Mouse (Mus musculus) v-Abl transformed pro-B cells (cell line): ENCODE measurements at regions not wholly inside any gene's neighbourhood (a gene's known extent, or its start where the extent isn't known, plus 50 kb on each side); places are given as distances from the start of the nearest gene placed in this dataset.

ENCODE experiments used
- in situ Hi-C, 2 experiments: fragments of 400-800 bp; cut with MboI; formaldehyde crosslinking; loops; one replicate each; pipeline ENCODE4 v1.15.1; 2025; ENCODE audit not compliant: unreplicated experiment in 2 of 2

- in situ Hi-C loops, result loop anchor here in 1 of 2 experiments (5.0 kb wide), 1 partner anchor 407 kb away; no protein-coding TSS in a partner anchor
Measured at GRCm38 (mm10) chr17:22795213-22795612, 71.7 kb downstream of the Zfp945 start.

- in situ Hi-C loops, result no loop called here
Measured at GRCm38 (mm10) chr17:22784481-22784880, 82.5 kb downstream of the Zfp945 start.

GRCm38 (mm10) chr17:22745736-22746135 is 121.2 kb downstream of the Zfp945 start:
- in situ Hi-C loops, result no loop called here

- in situ Hi-C loops, result loop anchor here in 1 of 2 experiments (10.0 kb wide), 2 partner anchors 455 to 805 kb away; partner anchors contain the start of gene Zfp40
Measured at GRCm38 (mm10) chr17:22739581-22740178, 127.3 kb downstream of the Zfp945 start.

- in situ Hi-C loops, result loop anchor here in 1 of 2 experiments (10.0 kb wide), 2 partner anchors 456 to 806 kb away; partner anchors contain the start of gene Zfp40
Measured at GRCm38 (mm10) chr17:22739173-22739572, 127.8 kb downstream of the Zfp945 start.

GRCm38 (mm10) chr17:22736360-22736759 is 130.6 kb downstream of the Zfp945 start:
- in situ Hi-C loops, result loop anchor here in 1 of 2 experiments (10.0 kb wide), 2 partner anchors 458 to 808 kb away; partner anchors contain the start of gene Zfp40
